Mouse (Mus musculus): Measurements from ENCODE around the gene Rd3l. TPM values are rescaled to one million over a fixed set of nuclear protein-coding genes. Genes with fewer than 3 reads are reported as not detected.

Rd3l gene
- 0.16 TPM in 1 of 2 replicates, not detected in the other for polyA plus RNA-seq (2012)

GRCm38 (mm10) chr12:111980887-111981367 is at the start of gene Rd3l:
Gene Rd3l, minus strand, starts transcription at chr12:111981317.

GRCm38 (mm10) chr12:111971231-111971686 is 9.9 kb downstream of the Rd3l start, which contains the start of gene Tdrd9:
Gene Tdrd9, plus strand, starts transcription at chr12:111971559.

GRCm38 (mm10) chr12:111966683-111967173 is 14.4 kb downstream of the Rd3l start, which contains the start of gene Atp5mpl:
Gene Atp5mpl, minus strand, starts transcription at chr12:111966977.

Other genes with a start within 250 kb of the Rd3l start
- 38.0 and 46.7 TPM in 2 replicates for gene Klc1, start 222.5 kb downstream of the Rd3l start, polyA plus RNA-seq (2012)
- gene Xrcc3, start 167.4 kb downstream of the Rd3l start, polyA plus RNA-seq (2012) = 10.8 and 11.2 TPM in 2 replicates
- 4.4 and 5.0 TPM in 2 replicates for gene Zfyve21, start 167.1 kb downstream of the Rd3l start, polyA plus RNA-seq (2012)
- gene Ppp1r13b, start 73.2 kb downstream of the Rd3l start, polyA plus RNA-seq (2012) = 10.6 and 15.1 TPM in 2 replicates
- gene Atp5mpl, start 14.3 kb downstream of the Rd3l start, polyA plus RNA-seq (2012) = 12.6 and 13.4 TPM in 2 replicates
- gene Tdrd9, start 9.8 kb downstream of the Rd3l start, polyA plus RNA-seq (2012) = not detected in 2 replicates
- gene Aspg, start 125.4 kb upstream of the Rd3l start, polyA plus RNA-seq (2012) = not detected in 2 replicates
- 0.01 TPM in 2 replicates for gene Kif26a, start 164.9 kb upstream of the Rd3l start, polyA plus RNA-seq (2012)

Data from megakaryocyte-erythroid progenitor cell, adult 5 weeks (primary cell).